Comparison of ENCODE assay signal across 8 mouse cellular contexts in genomic region chr10:42478341-42478720, GRCm38 (mm10). TPM values are rescaled to one million over a fixed set of nuclear protein-coding genes. Genes with fewer than 3 reads are reported as not detected.
DNase-seq lines count a peak whose midpoint lies in the region; ATAC-seq and TF ChIP-seq lines count a peak whose summit lies in the region.

Afg1l (minus strand) TSS chr10:42478565.

- H3K27ac ChIP-seq in forebrain, embryonic 15.5 days (replicated peaks), result peak within 1 kb of the TSS; percentile 91

- peaks cover 18% of the 10 kb centered on the region for H3K36me3 ChIP-seq in G1E (replicated peaks)
- no peaks in the 10 kb centered on the region for H3K36me3 ChIP-seq in forebrain, embryonic 15.5 days

- intact Hi-C loops in heart, postnatal 25 days (cut with DNase I), result loop anchor here (1.0 to 2.0 kb wide), 2 partner anchors 22 to 24 kb away; partner anchors contain the start of gene Snx3

- no peak for TF ChIP-seq CTCF in G1E (IDR thresholded peaks at IDR 0.05; ENCODE audit: low read depth, low read length)
- no peak for TF ChIP-seq CTCF in lung, adult 2 months (IDR thresholded peaks at IDR 0.05; ENCODE audit: insufficient read depth, low read length)

- under 1% methylated on average over 29 of the region's 29 CpGs for WGBS in forebrain, embryonic 15.5 days
- WGBS in lung, adult 2 months, result under 1% methylated on average over 29 of the region's 29 CpGs

- ATAC-seq in G1E (ENCODE audit: extremely low read depth, insufficient number of reproducible peaks, low FRiP score, poor library complexity, severe bottlenecking), result peak; percentile 91
- ATAC-seq in forebrain, embryonic 15.5 days (replicated peaks), result peak; percentile 95
- ATAC-seq in neutrophil, adult 5-6 weeks (ENCODE audit: extremely low read depth, insufficient number of reproducible peaks, low FRiP score, poor library complexity, severe bottlenecking), result peak; percentile 97

- peak within 1 kb of the TSS; percentile 72 for H3K4me2 ChIP-seq in forebrain, embryonic 15.5 days (replicated peaks)

- TF ChIP-seq POLR2A in lung, adult 2 months (IDR thresholded peaks at IDR 0.05; ENCODE audit: borderline replicate concordance, extremely low read depth, low read depth, low read length), result peak; percentile 89; the same call in 1 of the 2 replicates

- H3K9me3 ChIP-seq in G1E (replicated peaks), result no peaks in the 10 kb centered on the region
- H3K9me3 ChIP-seq in forebrain, embryonic 15.5 days, result no peaks in the 10 kb centered on the region

- H3K4me1 ChIP-seq in G1E (ENCODE audit: insufficient read depth, low read depth, low read length), result peaks cover 61% of the 10 kb centered on the region
- peaks cover 11% of the 10 kb centered on the region for H3K4me1 ChIP-seq in forebrain, embryonic 15.5 days
- peaks cover 4% of the 10 kb centered on the region for H3K4me1 ChIP-seq in lung, adult 2 months (ENCODE audit: control insufficient read depth, insufficient read depth, low read length)

- no peaks in the 10 kb centered on the region for H3K27me3 ChIP-seq in G1E (ENCODE audit: insufficient read depth, low read length)
- H3K27me3 ChIP-seq in forebrain, embryonic 15.5 days, result no peaks in the 10 kb centered on the region

- peak within 1 kb of the TSS; percentile 87 for H3K4me3 ChIP-seq in G1E (ENCODE audit: low read depth, low read length)
- peak within 1 kb of the TSS; percentile 82 for H3K4me3 ChIP-seq in forebrain, embryonic 15.5 days
- peak within 1 kb of the TSS; percentile 71 for H3K4me3 ChIP-seq in lung, adult 2 months (replicated peaks; ENCODE audit: extremely low read depth, low read depth, low read length)

- DNase-seq in G1E (ENCODE audit: low spot score), result peak; percentile 74
- peak; percentile 94 for DNase-seq in cerebellum, adult 11-12 months
- DNase-seq in heart, postnatal 25 days (ENCODE audit: low spot score), result peak; percentile 94
- peak; percentile 93 to 97 for DNase-seq in layer of hippocampus, adult 18-20 months (ENCODE audit: low spot score in 2 of 2)
- peak; percentile 96 for DNase-seq in lung, adult 2 months
- DNase-seq in thymus, postnatal 0 days (ENCODE audit: low spot score), result peak; percentile 95

- H3K9ac ChIP-seq in forebrain, embryonic 15.5 days (replicated peaks), result peak within 1 kb of the TSS; percentile 84

RNA-seq across cellular contexts. Expression of gene Afg1l, which starts in this region (rescaled TPM):
- 8.8 and 9.2 TPM in 2 replicates for total RNA-seq in G1E (2014; fragmentation: Nextera tagmentation)
- 7.6 and 8.4 TPM in 2 replicates for total RNA-seq in G1E (2017)
- polyA plus RNA-seq in G1E (2012), result 3.7 and 4.6 TPM in 2 replicates
- 6.2 and 6.5 TPM in 2 replicates for polyA plus RNA-seq in forebrain, embryonic 15.5 days (2015; fragmentation: Nextera tagmentation; extraction: Ambion mirVana)
- total RNA-seq in heart, postnatal 25 days (2021), result 10 to 100 TPM; 32.6 to 33.2 TPM
- total RNA-seq in layer of hippocampus, adult 18-20 months (2021), result 10 to 100 TPM; 12.6 to 14.4 TPM
- 5.0 and 7.7 TPM in 2 replicates for polyA plus RNA-seq in lung, adult 2 months (2012; rRNA removed)
- 6.4 and 7.1 TPM in 2 replicates for total RNA-seq in neutrophil, adult 5-6 weeks (2017)
- polyA plus RNA-seq in thymus, postnatal 0 days (2015; fragmentation: Nextera tagmentation; extraction: Ambion mirVana), result 4.4 and 5.2 TPM in 2 replicates

Comparison
In these comparisons a context has a peak if more than half of its experiments do, and no peak if none do; other contexts are left out.
1. Peak in every context shown above with its lines: DNase-seq, ATAC-seq, H3K4me3 ChIP-seq and H3K27ac ChIP-seq.